Mouse (Mus musculus): ENCODE results near the gene Coq2. TPM values are rescaled to one million over a fixed set of nuclear protein-coding genes. Genes with fewer than 3 reads are reported as not detected.
A peak's percentile ranks its signal among the peaks of the same experiment; 100 is the strongest.

Gene Coq2
- polyA plus RNA-seq, 1 experiment from 2014 or later, result 67.9 TPM

DNA sequence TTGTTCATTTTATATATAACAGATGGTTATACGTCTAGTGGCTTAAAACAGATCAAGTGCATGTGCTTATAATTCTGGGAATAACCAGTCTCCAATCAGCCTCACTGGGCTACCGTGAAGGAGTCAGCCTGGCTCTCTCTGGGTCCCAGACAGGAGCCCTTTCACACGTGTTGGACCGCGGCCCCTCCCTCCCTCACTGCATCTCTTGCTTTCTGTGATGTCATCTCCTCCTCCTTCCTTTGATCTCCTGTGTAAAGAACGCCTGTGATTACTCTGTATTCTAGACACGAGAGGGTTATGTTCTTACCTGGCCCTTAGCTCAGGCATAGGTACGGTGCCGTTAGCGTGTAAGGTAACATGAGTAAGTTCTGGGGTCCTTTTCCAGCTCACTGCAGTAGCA is 23.5 kb downstream of the Coq2 start:
- no peaks in the 10 kb centered on the region for H3K9me3 ChIP-seq (ENCODE audit: control insufficient read depth, low read depth, low read length)
- H3K27me3 ChIP-seq (ENCODE audit: control insufficient read depth, insufficient read depth, low read length), result no peaks in the 10 kb centered on the region
- WGBS, result 75% methylated on average over 10 of the region's 10 CpGs
- H3K27ac ChIP-seq (ENCODE audit: low read length), result no peak overlapping the region
- H3K4me1 ChIP-seq (ENCODE audit: control insufficient read depth, insufficient read depth, low read length), result 0 out of 2 replicates have a peak, but pooled peaks cover 9% of the 10 kb centered on the region
- H3K36me3 ChIP-seq (ENCODE audit: control insufficient read depth, insufficient read depth, low read length), result peaks cover 17% of the 10 kb centered on the region
- no peak overlapping the region for H3K4me3 ChIP-seq (ENCODE audit: low read depth, low read length)
- H3K4me2 ChIP-seq (replicated peaks; ENCODE audit: low read depth, low read length), result no peak overlapping the region
- ATAC-seq (ENCODE audit: insufficient number of reproducible peaks, insufficient read depth, low FRiP score, low read depth), result no peak
- no peak overlapping the region for H3K9ac ChIP-seq (replicated peaks; ENCODE audit: low read depth, low read length)

DNA sequence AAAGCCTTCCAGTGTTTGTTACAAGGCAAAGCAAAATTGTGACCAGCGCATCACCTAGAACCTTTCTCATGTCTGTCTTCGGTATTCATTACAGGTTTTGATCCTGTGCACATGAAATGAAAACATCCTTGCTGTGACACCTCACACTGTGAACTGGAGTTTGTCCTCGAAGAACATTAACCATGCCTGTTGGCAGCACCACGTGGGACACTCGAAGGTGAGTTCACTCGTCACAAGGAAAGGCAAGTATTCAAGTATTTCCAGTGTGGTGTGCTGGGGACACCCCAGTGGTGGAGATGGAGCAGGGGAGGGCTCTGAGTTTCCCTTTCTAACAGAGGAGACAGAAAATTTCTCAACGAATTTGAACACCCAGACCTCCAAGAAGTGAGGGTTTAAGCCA is 24.0 kb downstream of the Coq2 start:
- Histone ChIP-seq H3K9ac (replicated peaks; ENCODE audit: low read depth, low read length) (no peak overlapping the region), H3K36me3 (ENCODE audit: control insufficient read depth, insufficient read depth, low read length) (peaks cover 13% of the 10 kb centered on the region; the same call in 1 of the 2 replicates), H3K4me2 (replicated peaks; ENCODE audit: low read depth, low read length) (no peak overlapping the region), H3K9me3 (ENCODE audit: control insufficient read depth, low read depth, low read length) (no peaks in the 10 kb centered on the region), H3K4me3 (ENCODE audit: low read depth, low read length) (no peak overlapping the region), H3K27me3 (ENCODE audit: control insufficient read depth, insufficient read depth, low read length) (no peaks in the 10 kb centered on the region), H3K4me1 (ENCODE audit: control insufficient read depth, insufficient read depth, low read length) (0 out of 2 replicates have a peak, but pooled peaks cover 9% of the 10 kb centered on the region), H3K27ac (ENCODE audit: low read length) (no peak overlapping the region)
- ATAC-seq (ENCODE audit: insufficient number of reproducible peaks, insufficient read depth, low FRiP score, low read depth), result no peak
- WGBS, result 88% methylated on average over 7 of the region's 7 CpGs

DNA sequence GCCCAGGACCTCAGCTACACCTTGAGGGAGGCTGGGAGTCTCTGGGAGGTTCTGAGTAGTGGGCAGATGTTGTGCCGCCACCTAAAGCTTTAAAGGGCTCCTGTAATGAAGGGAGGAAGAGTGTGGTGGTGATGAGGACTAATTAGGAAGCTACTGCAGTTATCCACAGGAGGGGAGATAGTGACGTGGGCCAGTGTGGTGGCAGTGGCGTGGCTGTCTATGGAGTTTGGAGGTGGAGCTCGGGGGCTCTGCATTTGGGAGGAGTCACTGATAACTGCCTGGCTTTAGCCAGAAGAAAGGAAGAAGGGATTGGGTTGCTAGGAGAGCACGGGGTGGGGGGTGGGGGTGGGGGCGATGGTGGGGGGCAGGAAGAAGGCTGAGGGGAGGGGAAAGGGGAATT is 26.4 kb downstream of the Coq2 start:
- Histone ChIP-seq H3K4me3 (ENCODE audit: low read depth, low read length) (no peak overlapping the region), H3K27ac (ENCODE audit: low read length) (no peak overlapping the region), H3K36me3 (ENCODE audit: control insufficient read depth, insufficient read depth, low read length) (no peaks in the 10 kb centered on the region), H3K9me3 (ENCODE audit: control insufficient read depth, low read depth, low read length) (no peaks in the 10 kb centered on the region), H3K4me2 (replicated peaks; ENCODE audit: low read depth, low read length) (no peak overlapping the region), H3K4me1 (ENCODE audit: control insufficient read depth, insufficient read depth, low read length) (0 out of 2 replicates have a peak, but pooled peaks cover 9% of the 10 kb centered on the region), H3K9ac (replicated peaks; ENCODE audit: low read depth, low read length) (no peak overlapping the region), H3K27me3 (ENCODE audit: control insufficient read depth, insufficient read depth, low read length) (no peaks in the 10 kb centered on the region)
- no peak for ATAC-seq (ENCODE audit: insufficient number of reproducible peaks, insufficient read depth, low FRiP score, low read depth)
- 30% methylated on average over 6 of the region's 6 CpGs for WGBS

DNA sequence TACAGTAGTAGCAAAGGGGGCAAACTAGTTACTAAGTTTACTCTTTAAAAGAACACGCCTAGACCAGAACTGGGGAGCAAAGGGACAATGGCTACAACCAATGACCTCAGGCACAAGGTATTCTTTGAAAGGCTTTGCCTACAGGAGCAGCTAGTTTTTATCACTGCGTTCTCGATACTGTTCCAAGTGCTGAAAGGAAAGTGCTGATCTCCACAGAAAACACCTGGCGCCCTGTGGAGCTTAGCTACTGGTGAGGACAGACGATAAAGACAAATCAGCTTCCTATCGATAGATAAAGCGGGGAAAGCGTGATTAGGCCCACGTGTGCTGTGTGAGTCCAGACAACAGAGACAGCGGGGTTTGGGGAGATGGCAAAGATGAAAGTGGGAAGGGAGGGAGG is 26.9 kb downstream of the Coq2 start:
- H3K36me3 ChIP-seq (ENCODE audit: control insufficient read depth, insufficient read depth, low read length), result no peaks in the 10 kb centered on the region
- H3K27me3 ChIP-seq (ENCODE audit: control insufficient read depth, insufficient read depth, low read length), result no peaks in the 10 kb centered on the region
- no peak overlapping the region for H3K9ac ChIP-seq (replicated peaks; ENCODE audit: low read depth, low read length)
- 46% methylated on average over 10 of the region's 10 CpGs for WGBS
- H3K4me3 ChIP-seq (ENCODE audit: low read depth, low read length), result no peak overlapping the region
- 0 out of 2 replicates have a peak, but pooled peaks cover 9% of the 10 kb centered on the region for H3K4me1 ChIP-seq (ENCODE audit: control insufficient read depth, insufficient read depth, low read length)
- 0 out of 2 replicates have a peak overlapping the region, but pooled peaks have one; percentile 22 for H3K27ac ChIP-seq (ENCODE audit: low read length)
- no peaks in the 10 kb centered on the region for H3K9me3 ChIP-seq (ENCODE audit: control insufficient read depth, low read depth, low read length)
- peak; percentile 12; the same call in 1 of the 2 replicates for ATAC-seq (ENCODE audit: insufficient number of reproducible peaks, insufficient read depth, low FRiP score, low read depth)
- H3K4me2 ChIP-seq (replicated peaks; ENCODE audit: low read depth, low read length), result no peak overlapping the region

DNA sequence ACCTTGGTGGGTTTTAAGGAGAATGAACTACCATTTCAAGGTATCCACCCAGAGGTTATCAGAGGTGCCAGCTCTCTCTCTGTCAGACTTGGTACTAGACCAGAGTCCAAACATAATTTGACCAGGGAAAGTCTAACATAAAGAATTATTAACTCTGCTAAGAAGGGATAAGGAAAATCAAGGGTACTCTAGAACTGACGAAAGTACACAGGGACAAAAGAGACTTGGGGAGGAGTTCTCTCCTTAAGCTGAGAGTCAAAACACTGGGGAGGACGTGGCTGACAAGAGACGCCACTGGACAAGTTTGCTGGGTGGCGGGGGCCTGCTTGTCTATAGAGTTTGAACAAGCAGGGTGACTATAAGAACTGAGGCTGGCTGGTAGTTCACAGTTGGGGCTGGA is 28.4 kb downstream of the Coq2 start:
- no peaks in the 10 kb centered on the region for H3K9me3 ChIP-seq (ENCODE audit: control insufficient read depth, low read depth, low read length)
- no peaks in the 10 kb centered on the region for H3K36me3 ChIP-seq (ENCODE audit: control insufficient read depth, insufficient read depth, low read length)
- ATAC-seq (ENCODE audit: insufficient number of reproducible peaks, insufficient read depth, low FRiP score, low read depth), result no peak
- 84% methylated on average over 4 of the region's 4 CpGs for WGBS
- H3K9ac ChIP-seq (replicated peaks; ENCODE audit: low read depth, low read length), result no peak overlapping the region
- H3K27me3 ChIP-seq (ENCODE audit: control insufficient read depth, insufficient read depth, low read length), result no peaks in the 10 kb centered on the region
- H3K4me2 ChIP-seq (replicated peaks; ENCODE audit: low read depth, low read length), result no peak overlapping the region
- 0 out of 2 replicates have a peak, but pooled peaks cover 9% of the 10 kb centered on the region for H3K4me1 ChIP-seq (ENCODE audit: control insufficient read depth, insufficient read depth, low read length)
- no peak overlapping the region for H3K27ac ChIP-seq (ENCODE audit: low read length)
- H3K4me3 ChIP-seq (ENCODE audit: low read depth, low read length), result no peak overlapping the region

DNA sequence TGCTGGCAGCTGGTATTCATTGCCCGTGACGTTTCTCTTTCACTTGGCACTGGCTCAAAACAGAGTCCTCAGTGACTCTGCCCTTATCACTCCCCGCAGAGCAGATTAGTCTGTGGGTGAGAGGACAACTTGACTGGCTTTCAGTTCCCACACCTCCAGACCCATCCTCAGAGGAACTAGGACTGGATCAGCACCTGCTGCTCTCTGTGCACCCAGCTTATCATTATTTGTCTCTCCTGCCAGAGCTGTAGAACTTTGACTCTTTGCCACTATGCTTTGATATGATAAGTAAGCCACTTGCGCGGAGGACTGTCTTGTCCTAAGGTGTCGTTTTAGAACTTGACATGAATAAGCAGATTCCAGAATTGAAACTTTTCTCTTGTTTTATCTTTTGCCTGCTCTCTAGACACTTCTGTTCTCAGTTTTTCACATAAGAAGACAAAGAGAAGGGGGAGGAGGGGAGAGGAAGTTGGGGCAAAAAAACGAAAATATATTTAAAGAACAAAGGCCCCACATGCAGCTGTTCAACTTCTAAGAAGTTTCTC is 30.9 kb downstream of the Coq2 start:
- Histone ChIP-seq H3K4me1 (ENCODE audit: control insufficient read depth, insufficient read depth, low read length) (0 out of 2 replicates have a peak, but pooled peaks cover 9% of the 10 kb centered on the region), H3K27me3 (ENCODE audit: control insufficient read depth, insufficient read depth, low read length) (no peaks in the 10 kb centered on the region), H3K4me2 (replicated peaks; ENCODE audit: low read depth, low read length) (no peak overlapping the region), H3K9ac (replicated peaks; ENCODE audit: low read depth, low read length) (no peak overlapping the region), H3K36me3 (ENCODE audit: control insufficient read depth, insufficient read depth, low read length) (no peaks in the 10 kb centered on the region), H3K4me3 (ENCODE audit: low read depth, low read length) (no peak overlapping the region), H3K27ac (ENCODE audit: low read length) (no peak overlapping the region), H3K9me3 (ENCODE audit: control insufficient read depth, low read depth, low read length) (no peaks in the 10 kb centered on the region)
- WGBS, result 57% methylated on average over 7 of the region's 7 CpGs
- peak; percentile 53; the same call in 1 of the 2 replicates for ATAC-seq (ENCODE audit: insufficient number of reproducible peaks, insufficient read depth, low FRiP score, low read depth)

DNA sequence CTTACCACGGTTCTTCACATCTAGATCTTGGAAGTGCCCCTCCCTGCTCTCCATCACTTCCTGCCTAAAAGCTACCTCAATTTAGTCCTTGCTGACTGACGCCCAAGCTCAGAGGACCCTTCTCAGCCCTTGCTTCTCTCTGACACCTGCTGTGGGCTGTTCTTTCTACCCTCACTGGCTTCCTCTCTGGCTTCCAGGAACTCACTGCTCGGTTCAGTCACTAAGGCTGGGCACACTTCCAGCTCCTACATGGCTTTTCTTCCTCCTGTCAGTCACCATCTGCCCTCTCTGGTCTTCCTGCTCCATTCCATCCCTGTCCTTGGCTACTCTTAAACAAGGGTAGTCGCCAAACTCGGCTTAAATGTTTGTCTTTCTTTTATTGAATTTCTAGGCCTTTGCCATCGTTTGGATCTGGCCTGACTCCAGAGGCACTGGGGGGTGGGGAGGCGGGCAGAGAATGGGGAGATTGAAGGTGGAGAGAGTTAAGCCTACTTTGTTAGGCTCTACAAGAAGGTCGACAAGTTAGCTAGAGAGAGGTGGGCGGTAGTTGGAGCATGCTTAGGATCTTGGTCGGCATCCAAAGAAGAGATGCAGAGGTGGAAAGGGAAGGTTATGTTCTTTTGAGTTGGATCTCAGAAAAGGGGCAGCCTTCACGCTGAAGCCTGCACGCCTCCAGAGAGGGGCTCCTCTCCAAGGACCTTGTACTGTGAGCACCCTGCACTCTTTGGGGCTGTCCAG is 31.5 kb downstream of the Coq2 start:
- no peaks in the 10 kb centered on the region for H3K9me3 ChIP-seq (ENCODE audit: control insufficient read depth, low read depth, low read length)
- H3K27me3 ChIP-seq (ENCODE audit: control insufficient read depth, insufficient read depth, low read length), result no peaks in the 10 kb centered on the region
- no peak overlapping the region for H3K4me3 ChIP-seq (ENCODE audit: low read depth, low read length)
- 69% methylated on average over 12 of the region's 12 CpGs for WGBS
- H3K9ac ChIP-seq (replicated peaks; ENCODE audit: low read depth, low read length), result no peak overlapping the region
- 0 out of 2 replicates have a peak, but pooled peaks cover 3% of the 10 kb centered on the region for H3K4me1 ChIP-seq (ENCODE audit: control insufficient read depth, insufficient read depth, low read length)
- H3K27ac ChIP-seq (ENCODE audit: low read length), result no peak overlapping the region
- no peaks in the 10 kb centered on the region for H3K36me3 ChIP-seq (ENCODE audit: control insufficient read depth, insufficient read depth, low read length)
- ATAC-seq (ENCODE audit: insufficient number of reproducible peaks, insufficient read depth, low FRiP score, low read depth), result no peak
- no peak overlapping the region for H3K4me2 ChIP-seq (replicated peaks; ENCODE audit: low read depth, low read length)

DNA sequence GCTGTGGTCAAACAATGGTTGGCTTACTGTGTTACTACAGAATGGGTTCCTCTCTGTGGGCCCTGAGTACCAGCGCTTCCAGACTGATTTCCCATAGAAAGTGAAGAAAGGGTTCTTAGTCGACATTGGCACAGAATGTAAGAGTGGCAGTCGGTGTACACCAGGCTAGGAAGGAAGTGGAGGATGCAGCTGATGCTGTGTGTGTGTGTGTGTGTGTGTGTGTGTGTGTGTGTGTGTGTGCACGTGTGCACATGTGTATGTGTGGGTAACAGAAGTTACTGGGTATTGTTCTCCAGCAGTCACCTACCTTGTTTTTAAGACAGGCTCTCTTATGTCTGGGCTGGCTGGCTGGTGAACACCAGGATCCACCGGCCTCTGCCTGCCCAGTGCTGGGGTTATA is 32.6 kb downstream of the Coq2 start:
- ATAC-seq (ENCODE audit: insufficient number of reproducible peaks, insufficient read depth, low FRiP score, low read depth), result no peak
- 91% methylated on average over 5 of the region's 5 CpGs for WGBS

More for the DNA sequence above, 32.6 kb downstream of the Coq2 start:
- Histone ChIP-seq H3K4me1 (ENCODE audit: control insufficient read depth, insufficient read depth, low read length) (no peaks in the 10 kb centered on the region), H3K27me3 (ENCODE audit: control insufficient read depth, insufficient read depth, low read length) (no peaks in the 10 kb centered on the region), H3K27ac (ENCODE audit: low read length) (no peak overlapping the region), H3K4me3 (ENCODE audit: low read depth, low read length) (no peak overlapping the region), H3K9me3 (ENCODE audit: control insufficient read depth, low read depth, low read length) (no peaks in the 10 kb centered on the region), H3K9ac (replicated peaks; ENCODE audit: low read depth, low read length) (no peak overlapping the region), H3K36me3 (ENCODE audit: control insufficient read depth, insufficient read depth, low read length) (no peaks in the 10 kb centered on the region), H3K4me2 (replicated peaks; ENCODE audit: low read depth, low read length) (no peak overlapping the region)

Measured in stomach, embryonic 14.5 days (tissue).